Mouse (Mus musculus): ENCODE data around the gene Gm40460. TPM values are rescaled to one million over a fixed set of nuclear protein-coding genes. Genes with fewer than 3 reads are reported as not detected.
"Not testable (repeated sequence)": the region's sequence is repeated elsewhere in the genome, so short reads cannot be mapped to it uniquely, and the experiment has no call there.

Gm40460 gene
- not detected in 2 replicates for polyA plus RNA-seq (2012; rRNA removed)

DNA sequence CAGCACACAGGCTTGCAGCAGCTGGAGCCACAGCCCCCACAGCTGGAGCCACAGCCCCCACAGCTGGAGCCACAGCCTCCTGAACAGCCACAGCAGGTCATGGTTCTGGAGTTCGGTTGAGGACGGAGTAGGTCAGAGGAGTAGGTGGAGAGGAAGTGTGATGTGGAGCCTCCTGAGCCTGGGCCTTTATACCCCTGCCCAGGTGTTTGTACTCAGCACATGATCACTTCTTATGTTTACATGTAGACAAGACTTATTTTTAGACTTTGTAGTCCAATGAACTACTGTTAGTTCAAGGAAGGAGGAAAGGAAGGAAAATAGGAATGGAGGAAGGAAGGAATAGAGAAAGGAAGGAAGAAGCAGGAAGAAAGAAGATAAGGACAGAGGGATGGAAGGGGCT is at the start of gene Gm40460:
Gm40460 (minus strand) TSS at position 101 of the 400 bp plus-strand sequence.
- H3K4me1 ChIP-seq (ENCODE audit: control insufficient read depth, insufficient read depth, low read length) = no peaks in the 10 kb centered on the region
- H3K27me3 ChIP-seq (ENCODE audit: control insufficient read depth, insufficient read depth, low read length) = no peaks in the 10 kb centered on the region
- H3K4me3 ChIP-seq (replicated peaks; ENCODE audit: insufficient read depth, low read depth, low read length) = no peak within 1 kb of the TSS
- H3K27ac ChIP-seq (ENCODE audit: insufficient read depth, low read length) = no peak within 1 kb of the TSS
- TF ChIP-seq POLR2A (IDR thresholded peaks at IDR 0.05; ENCODE audit: borderline replicate concordance, insufficient read depth, low read length) (no peak), CTCF (IDR thresholded peaks at IDR 0.05; ENCODE audit: borderline replicate concordance, insufficient read depth, low read depth, low read length) (no peak)
- DNase-seq = no peak
- 62% methylated on average over 2 of the region's 2 CpGs for WGBS

DNA sequence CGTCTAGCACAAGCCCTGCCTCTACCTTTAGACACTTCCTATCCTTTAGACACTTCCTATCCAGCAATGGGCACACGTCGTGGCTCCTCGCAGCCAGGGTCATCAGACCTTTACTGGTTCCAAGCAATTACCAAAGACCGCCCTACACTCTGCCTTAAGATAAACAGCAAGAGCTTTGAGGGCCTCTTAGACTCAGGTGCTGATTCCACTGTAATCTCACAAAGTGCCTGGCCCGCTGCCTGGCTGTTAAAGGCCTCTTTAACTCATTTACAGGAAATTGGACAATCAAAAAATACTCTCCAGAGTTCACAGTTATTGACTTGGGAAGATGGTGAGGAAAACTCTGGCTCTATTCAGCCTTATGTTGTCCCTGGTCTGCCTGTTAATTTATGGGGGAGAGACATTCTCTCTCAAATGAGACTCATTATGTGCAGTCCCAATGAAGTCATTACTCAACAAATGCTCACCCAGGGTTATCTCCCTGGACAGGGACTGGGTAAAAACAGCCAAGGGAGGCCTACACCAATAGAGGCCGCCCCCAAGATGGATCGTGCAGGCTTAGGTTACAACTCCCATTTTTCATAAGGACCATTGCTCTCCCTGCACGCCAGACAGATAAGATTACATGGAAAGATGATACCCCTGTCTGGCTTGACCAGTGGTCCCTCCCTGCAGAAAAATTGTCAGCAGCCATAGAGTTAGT is 45.2 kb upstream of the Gm40460 start:
- WGBS = 92% methylated on average over 9 of the region's 9 CpGs

GRCm38 (mm10) chr7:142285130-142285835 is 44.4 kb upstream of the Gm40460 start:
- peak; percentile 56 to 61 for DNase-seq
- TF ChIP-seq CTCF (IDR thresholded peaks at IDR 0.05; ENCODE audit: borderline replicate concordance, insufficient read depth, low read depth, low read length) = peak; percentile 46; the same call in 1 of the 2 replicates
- TF ChIP-seq POLR2A (IDR thresholded peaks at IDR 0.05; ENCODE audit: borderline replicate concordance, insufficient read depth, low read length) = no peak
- 21% methylated on average over 23 of the region's 23 CpGs for WGBS
- Histone ChIP-seq H3K27me3 (ENCODE audit: control insufficient read depth, insufficient read depth, low read length) (no peaks in the 10 kb centered on the region), H3K27ac (ENCODE audit: insufficient read depth, low read length) (no peak overlapping the region), H3K4me1 (ENCODE audit: control insufficient read depth, insufficient read depth, low read length) (no peaks in the 10 kb centered on the region), H3K4me3 (replicated peaks; ENCODE audit: insufficient read depth, low read depth, low read length) (peak overlapping the region; percentile 37)

More for the DNA sequence above, 45.2 kb upstream of the Gm40460 start:
- DNase-seq; H3K27ac ChIP-seq (ENCODE audit: insufficient read depth, low read length); H3K27me3 ChIP-seq (ENCODE audit: control insufficient read depth, insufficient read depth, low read length); H3K4me3 ChIP-seq (replicated peaks; ENCODE audit: insufficient read depth, low read depth, low read length); H3K4me1 ChIP-seq (ENCODE audit: control insufficient read depth, insufficient read depth, low read length): not testable (repeated sequence)

DNA sequence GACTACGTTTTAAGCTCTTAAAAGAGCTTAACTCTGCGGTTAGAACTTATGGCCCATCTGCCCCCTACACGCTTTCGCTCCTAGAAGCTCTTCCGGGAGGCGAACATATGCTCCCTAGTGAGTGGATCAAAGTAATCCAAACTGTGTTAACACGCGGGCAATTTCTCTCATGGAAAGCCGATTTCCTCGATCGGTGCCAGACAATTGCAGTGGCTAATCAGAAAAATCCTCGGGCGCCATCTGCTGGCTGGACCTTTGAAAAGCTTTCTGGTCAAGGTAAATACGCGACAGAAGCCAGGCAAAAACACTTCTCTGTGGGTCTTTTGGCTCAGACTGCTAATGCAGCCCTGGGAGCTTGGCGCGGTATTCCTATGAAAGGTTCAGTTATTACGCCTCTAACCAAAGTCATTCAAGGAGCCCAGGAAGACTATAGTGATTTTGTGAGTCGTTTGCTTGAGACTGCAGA is 43.8 kb upstream of the Gm40460 start:
- Histone ChIP-seq H3K27me3 (ENCODE audit: control insufficient read depth, insufficient read depth, low read length) (no peaks in the 10 kb centered on the region), H3K27ac (ENCODE audit: insufficient read depth, low read length) (peak overlapping the region; percentile 32; the same call in 1 of the 2 replicates), H3K4me3 (replicated peaks; ENCODE audit: insufficient read depth, low read depth, low read length) (peak overlapping the region; percentile 91), H3K4me1 (ENCODE audit: control insufficient read depth, insufficient read depth, low read length) (no peaks in the 10 kb centered on the region)
- under 1% methylated on average over 19 of the region's 19 CpGs for WGBS
- peak; percentile 51; the same call in 1 of the 2 replicates for TF ChIP-seq CTCF (IDR thresholded peaks at IDR 0.05; ENCODE audit: borderline replicate concordance, insufficient read depth, low read depth, low read length)
- TF ChIP-seq POLR2A (IDR thresholded peaks at IDR 0.05; ENCODE audit: borderline replicate concordance, insufficient read depth, low read length) = no peak
- DNase-seq = peak; percentile 89 to 94

DNA sequence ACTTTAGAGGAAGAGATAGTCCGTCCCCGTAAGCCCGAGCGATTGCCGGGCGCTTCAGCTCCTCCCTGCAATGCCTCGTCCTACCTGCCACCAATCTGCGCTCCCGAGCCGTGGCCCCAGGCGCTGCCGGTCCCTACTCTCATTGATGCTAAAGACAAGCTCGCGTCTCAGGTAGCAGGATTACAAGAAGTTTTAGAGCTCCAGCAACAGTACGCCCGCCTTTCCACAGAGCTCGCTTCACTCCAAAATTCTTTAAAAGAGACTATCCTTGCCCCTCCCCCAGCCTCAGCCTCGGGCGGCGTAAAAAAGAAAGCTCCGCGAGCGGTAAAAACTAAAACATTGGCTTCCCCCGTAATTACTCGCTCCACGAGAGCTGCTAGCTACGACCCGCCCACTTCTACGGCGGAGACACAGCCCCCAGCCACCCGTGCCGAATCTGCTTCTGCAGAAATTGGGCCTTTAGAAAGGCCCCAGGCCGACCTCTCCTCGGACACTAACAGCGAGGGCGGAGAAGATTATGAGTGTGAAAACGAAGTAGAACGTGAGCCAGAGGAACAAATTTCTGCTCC is 43.2 kb upstream of the Gm40460 start:
- DNase-seq = peak; percentile 62 to 66
- no peaks in the 10 kb centered on the region for H3K4me1 ChIP-seq (ENCODE audit: control insufficient read depth, insufficient read depth, low read length)
- no peaks in the 10 kb centered on the region for H3K27me3 ChIP-seq (ENCODE audit: control insufficient read depth, insufficient read depth, low read length)
- peak overlapping the region; percentile 32; the same call in 1 of the 2 replicates for H3K27ac ChIP-seq (ENCODE audit: insufficient read depth, low read length)
- TF ChIP-seq POLR2A (IDR thresholded peaks at IDR 0.05; ENCODE audit: borderline replicate concordance, insufficient read depth, low read length) (no peak), CTCF (IDR thresholded peaks at IDR 0.05; ENCODE audit: borderline replicate concordance, insufficient read depth, low read depth, low read length) (peak; percentile 28; the same call in 1 of the 2 replicates)
- peak overlapping the region; percentile 91 for H3K4me3 ChIP-seq (replicated peaks; ENCODE audit: insufficient read depth, low read depth, low read length)
- WGBS = under 1% methylated on average over 38 of the region's 38 CpGs

- WGBS = 79% methylated on average over 2 of the region's 2 CpGs
- H3K4me3 ChIP-seq (replicated peaks; ENCODE audit: insufficient read depth, low read depth, low read length); H3K27ac ChIP-seq (ENCODE audit: insufficient read depth, low read length); H3K4me1 ChIP-seq (ENCODE audit: control insufficient read depth, insufficient read depth, low read length); DNase-seq; H3K27me3 ChIP-seq (ENCODE audit: control insufficient read depth, insufficient read depth, low read length): not testable (repeated sequence)
These were observed 42.0 kb upstream of the Gm40460 start for GRCm38 (mm10) chr7:142282847-142283246.

DNA sequence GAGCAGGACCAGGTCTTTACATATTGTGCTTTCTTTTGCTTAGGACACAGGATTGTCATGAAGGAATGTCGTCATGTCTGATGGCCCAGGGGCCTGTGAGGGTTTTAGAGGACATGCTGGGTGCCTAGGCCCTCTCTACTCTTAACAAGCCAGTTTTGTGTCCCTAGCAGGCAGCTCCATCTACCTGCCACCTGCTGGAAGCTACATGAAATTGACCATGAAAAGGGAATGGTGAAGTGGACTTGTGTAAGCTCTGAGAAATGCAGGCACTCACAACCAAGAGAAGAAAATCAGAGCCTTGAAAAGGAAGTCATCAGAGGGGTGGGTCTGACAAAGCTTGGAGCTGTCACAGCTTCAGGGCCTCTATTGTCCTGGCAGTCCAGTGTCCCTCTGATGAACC is 38.4 kb upstream of the Gm40460 start:
- WGBS = 91% methylated on average over 1 of the region's 1 CpGs
- H3K27me3 ChIP-seq (ENCODE audit: control insufficient read depth, insufficient read depth, low read length); DNase-seq; H3K27ac ChIP-seq (ENCODE audit: insufficient read depth, low read length); H3K4me3 ChIP-seq (replicated peaks; ENCODE audit: insufficient read depth, low read depth, low read length); H3K4me1 ChIP-seq (ENCODE audit: control insufficient read depth, insufficient read depth, low read length): not testable (repeated sequence)

DNA sequence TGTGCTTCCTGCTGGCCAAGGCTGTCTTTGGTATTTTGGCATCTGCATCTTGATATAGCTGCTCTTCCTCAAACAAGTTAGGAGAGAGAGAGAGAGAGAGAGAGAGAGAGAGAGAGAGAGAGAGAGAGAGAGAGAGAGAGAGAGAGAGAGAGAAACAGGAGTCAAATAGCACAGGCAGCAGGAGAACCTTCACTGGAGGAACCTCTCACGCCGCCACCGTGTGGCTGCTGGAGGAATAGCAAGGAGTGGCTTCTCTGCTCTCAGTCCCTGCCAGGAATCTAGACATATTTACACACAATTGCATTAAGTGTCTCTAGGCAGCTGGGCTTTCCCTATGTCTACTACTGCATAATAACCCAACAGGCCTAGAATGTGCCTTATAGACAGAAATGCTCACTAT is 37.3 kb upstream of the Gm40460 start:
- WGBS = 0% methylated on average over 3 of the region's 3 CpGs
- not testable (repeated sequence) for H3K4me3 ChIP-seq (replicated peaks; ENCODE audit: insufficient read depth, low read depth, low read length); H3K27me3 ChIP-seq (ENCODE audit: control insufficient read depth, insufficient read depth, low read length); H3K4me1 ChIP-seq (ENCODE audit: control insufficient read depth, insufficient read depth, low read length); H3K27ac ChIP-seq (ENCODE audit: insufficient read depth, low read length)
- DNase-seq = peak; percentile 53 to 68
- TF ChIP-seq CTCF (IDR thresholded peaks at IDR 0.05; ENCODE audit: borderline replicate concordance, insufficient read depth, low read depth, low read length) = peak; percentile 66; the same call in 1 of the 2 replicates

DNA sequence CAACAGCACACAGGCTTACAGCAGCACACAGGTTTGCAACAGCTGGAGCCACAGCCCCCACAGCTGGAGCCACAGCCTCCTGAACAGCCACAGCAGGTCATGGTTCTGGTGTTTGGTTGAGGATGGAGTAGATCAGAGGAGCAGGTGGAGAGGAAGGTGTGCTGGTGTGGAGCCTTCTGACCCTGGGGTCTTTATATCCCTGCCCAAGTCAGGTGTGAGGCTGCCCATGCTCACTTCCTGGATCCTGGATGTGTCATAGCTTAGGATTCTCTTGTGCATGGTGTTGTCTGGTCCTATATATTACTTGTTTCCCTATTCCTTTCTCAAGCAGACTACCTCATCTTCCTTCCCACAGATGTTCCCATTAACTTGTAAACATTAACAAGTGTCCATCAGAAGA is 33.4 kb upstream of the Gm40460 start, which contains the start of gene Gm4559:
Gm4559 (minus strand) TSS at position 101 of the 400 bp plus-strand sequence.
- H3K27ac ChIP-seq (ENCODE audit: insufficient read depth, low read length); H3K27me3 ChIP-seq (ENCODE audit: control insufficient read depth, insufficient read depth, low read length); DNase-seq; H3K4me3 ChIP-seq (replicated peaks; ENCODE audit: insufficient read depth, low read depth, low read length); H3K4me1 ChIP-seq (ENCODE audit: control insufficient read depth, insufficient read depth, low read length): not testable (repeated sequence)

DNA sequence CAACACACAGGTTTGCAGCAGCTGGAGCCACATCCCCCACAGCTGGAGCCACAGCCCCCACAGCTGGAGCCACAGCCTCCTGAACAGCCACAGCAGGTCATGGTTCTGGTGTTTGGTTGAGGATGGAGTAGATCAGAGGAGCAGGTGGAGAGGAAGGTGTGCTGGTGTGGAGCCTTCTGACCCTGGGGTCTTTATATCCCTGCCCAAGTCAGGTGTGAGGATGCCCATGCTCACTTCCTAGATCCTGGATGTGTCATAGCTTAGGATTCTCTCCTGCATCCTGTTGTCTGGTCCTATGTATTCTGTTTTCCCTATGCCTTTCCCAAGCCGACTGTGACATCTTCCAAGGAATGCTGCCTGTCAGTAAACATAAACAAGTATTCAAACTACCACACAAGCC is 17.4 kb upstream of the Gm40460 start, which contains the start of gene Gm2431:
Gm2431 (minus strand) TSS at position 101 of the 400 bp plus-strand sequence.
- H3K4me1 ChIP-seq (ENCODE audit: control insufficient read depth, insufficient read depth, low read length); H3K27me3 ChIP-seq (ENCODE audit: control insufficient read depth, insufficient read depth, low read length); H3K27ac ChIP-seq (ENCODE audit: insufficient read depth, low read length); H3K4me3 ChIP-seq (replicated peaks; ENCODE audit: insufficient read depth, low read depth, low read length); DNase-seq: not testable (repeated sequence)
- 50% methylated on average over 1 of the region's 1 CpGs for WGBS

Measured in cerebellum, adult 2 months (tissue).